ENCODE assay signal across 22 mouse cellular contexts in genomic region chr8:113583801-113584200, GRCm38 (mm10). TPM values are rescaled to one million over a fixed set of nuclear protein-coding genes. Genes with fewer than 3 reads are reported as not detected.
A peak's percentile ranks its signal among the peaks of the same experiment; 100 is the strongest.
DNase-seq lines count a peak whose midpoint lies in the region; ATAC-seq and TF ChIP-seq lines count a peak whose summit lies in the region.
"Had no signal": no experiment of that assay in that cellular context is flagged by ENCODE, and none has a peak within 500 bp of the region (broad histone marks: within the 10 kb centered on the region; RNA-seq: fewer than 3 reads in every experiment).

No protein-coding gene starts in this region.

- H3K4me3 ChIP-seq in embryonic facial prominence, embryonic 11.5 days (ENCODE audit: low read depth, low read length), result no peak overlapping the region
- H3K4me3 ChIP-seq in embryonic facial prominence, embryonic 10.5 days, result no peak overlapping the region
- no peak overlapping the region for H3K4me3 ChIP-seq in kidney, postnatal 0 days (replicated peaks; ENCODE audit: low read depth, low read length)
- H3K4me3 ChIP-seq in midbrain, postnatal 0 days (ENCODE audit: low read depth, low read length), result no peak overlapping the region
- H3K4me3 ChIP-seq in midbrain, embryonic 10.5 days, result no peak overlapping the region
- H3K4me3 ChIP-seq: forebrain, embryonic 12.5 days; hindbrain, embryonic 12.5 days; intestine, embryonic 15.5 days; lung, embryonic 15.5 days had no signal

- DNase-seq in embryonic facial prominence, embryonic 11.5 days (ENCODE audit: low spot score), result peak; percentile 19
- DNase-seq in embryonic facial prominence, embryonic 10.5 days (ENCODE audit: low spot score), result no peak
- no peak for DNase-seq in kidney, postnatal 0 days (ENCODE audit: low spot score)
- no peak for DNase-seq in kidney, postnatal 10 days
- peak; percentile 20 for DNase-seq in midbrain, postnatal 0 days (ENCODE audit: low spot score)
- DNase-seq in midbrain, embryonic 10.5 days (ENCODE audit: low spot score), result no peak
- DNase-seq in brain, embryonic 14.5 days (ENCODE audit: low read depth), result no peak
- no peak for DNase-seq in kidney, adult 18-20 months
- DNase-seq: adrenal gland, adult 2 months; B cell, adult 2 months; cerebellum, adult 11-12 months; kidney, postnatal 14 days; thymus, postnatal 14 days had no signal

- TF ChIP-seq POLR2A in brain, embryonic 14.5 days (IDR thresholded peaks at IDR 0.05; ENCODE audit: borderline replicate concordance, extremely low read depth, insufficient read depth, insufficient read length, poor library complexity, severe bottlenecking), result no peak

- H3K27me3 ChIP-seq in embryonic facial prominence, embryonic 11.5 days (ENCODE audit: control insufficient read depth, insufficient read depth, low read length), result no peaks in the 10 kb centered on the region
- no peaks in the 10 kb centered on the region for H3K27me3 ChIP-seq in embryonic facial prominence, embryonic 10.5 days (replicated peaks; ENCODE audit: low read depth, poor library complexity, severe bottlenecking)
- H3K27me3 ChIP-seq in kidney, postnatal 0 days (ENCODE audit: insufficient read depth, low read length), result no peaks in the 10 kb centered on the region
- H3K27me3 ChIP-seq in midbrain, postnatal 0 days (ENCODE audit: insufficient read depth, low read length), result no peaks in the 10 kb centered on the region
- H3K27me3 ChIP-seq in midbrain, embryonic 10.5 days (ENCODE audit: low read depth, poor library complexity, severe bottlenecking), result no peaks in the 10 kb centered on the region
- H3K27me3 ChIP-seq: forebrain, embryonic 12.5 days; hindbrain, embryonic 12.5 days; intestine, embryonic 15.5 days; lung, embryonic 15.5 days had no signal

- no peaks in the 10 kb centered on the region for H3K36me3 ChIP-seq in embryonic facial prominence, embryonic 11.5 days (replicated peaks; ENCODE audit: control insufficient read depth, insufficient read depth, low read depth, low read length)
- no peaks in the 10 kb centered on the region for H3K36me3 ChIP-seq in embryonic facial prominence, embryonic 10.5 days (replicated peaks)
- no peaks in the 10 kb centered on the region for H3K36me3 ChIP-seq in kidney, postnatal 0 days (ENCODE audit: insufficient read depth, low read length)
- H3K36me3 ChIP-seq in midbrain, postnatal 0 days (ENCODE audit: insufficient read depth, low read length), result no peaks in the 10 kb centered on the region
- H3K36me3 ChIP-seq in midbrain, embryonic 10.5 days, result no peaks in the 10 kb centered on the region
- H3K36me3 ChIP-seq: forebrain, embryonic 12.5 days; hindbrain, embryonic 12.5 days; intestine, embryonic 15.5 days; lung, embryonic 15.5 days had no signal

- no peaks in the 10 kb centered on the region for H3K4me1 ChIP-seq in embryonic facial prominence, embryonic 11.5 days (ENCODE audit: control insufficient read depth, insufficient read depth, low read length)
- peaks cover 19% of the 10 kb centered on the region for H3K4me1 ChIP-seq in embryonic facial prominence, embryonic 10.5 days
- no peaks in the 10 kb centered on the region; the same call in 1 of the 2 replicates for H3K4me1 ChIP-seq in kidney, postnatal 0 days (replicated peaks; ENCODE audit: insufficient read depth, low read length)
- H3K4me1 ChIP-seq in midbrain, postnatal 0 days (ENCODE audit: insufficient read depth, low read length), result no peaks in the 10 kb centered on the region
- H3K4me1 ChIP-seq in midbrain, embryonic 10.5 days, result peaks cover 18% of the 10 kb centered on the region

- no peak overlapping the region for H3K27ac ChIP-seq in embryonic facial prominence, embryonic 11.5 days (replicated peaks; ENCODE audit: low read depth, low read length)
- no peak overlapping the region for H3K27ac ChIP-seq in embryonic facial prominence, embryonic 10.5 days (replicated peaks)
- H3K27ac ChIP-seq in kidney, postnatal 0 days, result no peak overlapping the region
- no peak overlapping the region for H3K27ac ChIP-seq in midbrain, postnatal 0 days (ENCODE audit: low read depth, low read length)
- H3K27ac ChIP-seq in midbrain, embryonic 10.5 days (replicated peaks), result no peak overlapping the region
- H3K27ac ChIP-seq: forebrain, embryonic 12.5 days; hindbrain, embryonic 12.5 days; intestine, embryonic 15.5 days; lung, embryonic 15.5 days had no signal

- no peaks in the 10 kb centered on the region for H3K9me3 ChIP-seq in embryonic facial prominence, embryonic 11.5 days (replicated peaks; ENCODE audit: control insufficient read depth, low read length)
- no peaks in the 10 kb centered on the region for H3K9me3 ChIP-seq in embryonic facial prominence, embryonic 10.5 days
- no peaks in the 10 kb centered on the region for H3K9me3 ChIP-seq in kidney, postnatal 0 days (replicated peaks; ENCODE audit: low read length)
- H3K9me3 ChIP-seq in midbrain, postnatal 0 days (ENCODE audit: low read length), result no peaks in the 10 kb centered on the region
- no peaks in the 10 kb centered on the region for H3K9me3 ChIP-seq in midbrain, embryonic 10.5 days (replicated peaks)
- H3K9me3 ChIP-seq: forebrain, embryonic 12.5 days; hindbrain, embryonic 12.5 days; intestine, embryonic 15.5 days; lung, embryonic 15.5 days had no signal

- WGBS in embryonic facial prominence, embryonic 11.5 days, result 68% methylated on average over 10 of the region's 10 CpGs
- WGBS in embryonic facial prominence, embryonic 10.5 days, result 70% methylated on average over 10 of the region's 10 CpGs
- 76% methylated on average over 10 of the region's 10 CpGs for WGBS in kidney, postnatal 0 days
- WGBS in midbrain, postnatal 0 days, result 74% methylated on average over 10 of the region's 10 CpGs
- WGBS in midbrain, embryonic 10.5 days, result 81% methylated on average over 10 of the region's 10 CpGs

- no peak overlapping the region for H3K4me2 ChIP-seq in embryonic facial prominence, embryonic 11.5 days (ENCODE audit: low read depth, low read length)
- no peak overlapping the region for H3K4me2 ChIP-seq in kidney, postnatal 0 days (ENCODE audit: low read length)
- no peak overlapping the region for H3K4me2 ChIP-seq in midbrain, postnatal 0 days (ENCODE audit: low read depth, low read length, poor library complexity, severe bottlenecking)
- H3K4me2 ChIP-seq: forebrain, embryonic 12.5 days; hindbrain, embryonic 12.5 days; intestine, embryonic 15.5 days; lung, embryonic 15.5 days had no signal

- peak; percentile 13; the same call in 1 of the 2 replicates for TF ChIP-seq CTCF in kidney, postnatal 0 days (IDR thresholded peaks at IDR 0.05; ENCODE audit: low read depth)
- TF ChIP-seq CTCF in midbrain, postnatal 0 days (IDR thresholded peaks at IDR 0.05), result no peak
- peak; percentile 20; the same call in 1 of the 2 replicates for TF ChIP-seq CTCF in brain, embryonic 14.5 days (IDR thresholded peaks at IDR 0.05; ENCODE audit: borderline replicate concordance, extremely low read depth, insufficient read depth, insufficient read length)

- no peak overlapping the region for H3K9ac ChIP-seq in embryonic facial prominence, embryonic 11.5 days (replicated peaks; ENCODE audit: low read length)
- no peak overlapping the region for H3K9ac ChIP-seq in kidney, postnatal 0 days (ENCODE audit: low read depth, low read length)
- no peak overlapping the region for H3K9ac ChIP-seq in midbrain, postnatal 0 days (replicated peaks; ENCODE audit: low read length, poor library complexity, severe bottlenecking)
- H3K9ac ChIP-seq: forebrain, embryonic 12.5 days; hindbrain, embryonic 12.5 days; intestine, embryonic 15.5 days; lung, embryonic 15.5 days had no signal

- ATAC-seq in embryonic facial prominence, embryonic 11.5 days (replicated peaks; ENCODE audit: insufficient number of reproducible peaks, low FRiP score, low TSS enrichment, low read depth), result no peak
- ATAC-seq in kidney, postnatal 0 days (replicated peaks; ENCODE audit: low FRiP score, low read depth), result no peak
- ATAC-seq in midbrain, postnatal 0 days (ENCODE audit: low FRiP score), result no peak
- ATAC-seq: intestine, embryonic 15.5 days had no signal

RNA-seq across cellular contexts. Expression of gene Mon1b, which starts 51.6 kb away (rescaled TPM):
- polyA plus RNA-seq in embryonic facial prominence, embryonic 11.5 days (2014; fragmentation: Nextera tagmentation; extraction: Ambion mirVana), result 8.0 and 8.3 TPM in 2 replicates
- polyA plus RNA-seq in embryonic facial prominence, embryonic 10.5 days (2016; fragmentation: Nextera tagmentation; extraction: Ambion mirVana), result 7.7 and 9.4 TPM in 2 replicates
- 6.1 and 6.3 TPM in 2 replicates for polyA plus RNA-seq in kidney, postnatal 0 days (2015; fragmentation: Nextera tagmentation; extraction: Ambion mirVana)
- total RNA-seq in midbrain, postnatal 0 days (2014; rRNA removed), result 24.5 and 26.8 TPM in 2 replicates
- polyA plus RNA-seq in midbrain, postnatal 0 days (2015; fragmentation: Nextera tagmentation; extraction: Ambion mirVana), result 9.6 TPM in 2 replicates
- polyA plus RNA-seq in midbrain, embryonic 10.5 days (2016; fragmentation: Nextera tagmentation; extraction: Ambion mirVana), result 8.0 and 10.9 TPM in 2 replicates
- 5.2 and 11.0 TPM in 2 replicates for polyA plus RNA-seq in brain, embryonic 14.5 days (2012; rRNA removed)

RNA-seq across cellular contexts. Expression of gene Syce1l, which starts 59.2 kb away (rescaled TPM):
- polyA plus RNA-seq in embryonic facial prominence, embryonic 11.5 days (2014; fragmentation: Nextera tagmentation; extraction: Ambion mirVana), result not detected in 2 replicates
- polyA plus RNA-seq in embryonic facial prominence, embryonic 10.5 days (2016; fragmentation: Nextera tagmentation; extraction: Ambion mirVana), result not detected in 2 replicates
- polyA plus RNA-seq in kidney, postnatal 0 days (2015; fragmentation: Nextera tagmentation; extraction: Ambion mirVana), result not detected in 2 replicates
- not detected in 2 replicates for total RNA-seq in midbrain, postnatal 0 days (2014; rRNA removed)
- polyA plus RNA-seq in midbrain, postnatal 0 days (2015; fragmentation: Nextera tagmentation; extraction: Ambion mirVana), result 0.31 and 0.65 TPM in 2 replicates
- 0.17 TPM in 1 of 2 replicates, not detected in the other for polyA plus RNA-seq in midbrain, embryonic 10.5 days (2016; fragmentation: Nextera tagmentation; extraction: Ambion mirVana)
- polyA plus RNA-seq in brain, embryonic 14.5 days (2012; rRNA removed), result 0.43 and 0.55 TPM in 2 replicates
- total RNA-seq: adrenal gland, adult 2 months; common myeloid progenitor, adult 5-6 weeks; granulocyte monocyte progenitor cell, adult 5-6 weeks; liver, adult 2 months had no signal
- polyA plus RNA-seq: adrenal gland, adult 2 months; forebrain, embryonic 12.5 days; heart, embryonic 14.5 days; intestine, embryonic 15.5 days; liver, adult 2 months; lung, embryonic 15.5 days; neural tube, embryonic 11.5 days had no signal

Comparison
In these comparisons a context has a peak if more than half of its experiments do, and no peak if none do; other contexts are left out.
1. DNase-seq: peak in embryonic facial prominence, embryonic 11.5 days (single experiment) and midbrain, postnatal 0 days (single experiment); none in embryonic facial prominence, embryonic 10.5 days (single experiment), kidney, postnatal 0 days (single experiment), kidney, postnatal 10 days (single experiment), midbrain, embryonic 10.5 days (single experiment), brain, embryonic 14.5 days (single experiment) and kidney, adult 18-20 months (single experiment).